Mouse (Mus musculus) neural tube, embryonic 12.5 days (tissue): Measurements from ENCODE around the gene Ntm. TPM values are rescaled to one million over a fixed set of nuclear protein-coding genes. Genes with fewer than 3 reads are reported as not detected.

Source experiments
- ATAC-seq: fragments of 200-750 bp; cut with Nextera tagmentation; 2 replicates; pipeline ENCODE4 v1.8.0; 2017; ENCODE audit warnings: low read depth, mild to moderate bottlenecking, moderate TSS enrichment, moderate library complexity; ENCODE audit not compliant: low FRiP score
- H3K27ac ChIP-seq: fragments of 300-500 bp; sonication (generic); 2 replicates; pipeline ENCODE4 v1.5.1; 2016
- H3K27me3 ChIP-seq: fragments of 300-500 bp; sonication (generic); replicated peaks from 2 replicates; pipeline ENCODE4 v1.6.1; 2016; ENCODE audit warnings: mild to moderate bottlenecking
- H3K36me3 ChIP-seq: fragments of 300-500 bp; sonication (generic); 2 replicates; pipeline ENCODE4 v1.6.1; 2016; ENCODE audit warnings: mild to moderate bottlenecking
- H3K4me1 ChIP-seq: fragments of 300-500 bp; sonication (generic); 2 replicates; pipeline ENCODE4 v1.6.1; 2016
- H3K4me2 ChIP-seq: fragments of 300-500 bp; sonication (generic); replicated peaks from 2 replicates; pipeline ENCODE4 v1.6.1; 2016; ENCODE audit warnings: mild to moderate bottlenecking
- H3K4me3 ChIP-seq: fragments of 300-500 bp; sonication (generic); 2 replicates; pipeline ENCODE4 v1.5.1; 2016
- H3K9ac ChIP-seq: fragments of 300-500 bp; sonication (generic); 2 replicates; pipeline ENCODE4 v1.6.1; 2016; ENCODE audit warnings: mild to moderate bottlenecking
- H3K9me3 ChIP-seq: fragments of 300-500 bp; sonication (generic); 2 replicates; pipeline ENCODE4 v1.6.1; 2016; ENCODE audit warnings: mild to moderate bottlenecking
- WGBS: fragments of 180-500 bp; shearing (Covaris S2); methylation state at CpG from one replicate; pipeline ENCODE4 v1.1.7; 2016; 5-methylcytosine and 5-hydroxymethylcytosine counted together
- polyA plus RNA-seq: library from polyadenylated mRNA; unstranded; fragments of >200 nt; fragmentation: Nextera tagmentation; extraction: Ambion mirVana; gene quantifications from 2 replicates; pipeline ENCODE4 v1.2.1, GENCODE M21; 2016

Ntm gene
- polyA plus RNA-seq, 1 experiment from 2014 or later, result 68.6 TPM

DNA sequence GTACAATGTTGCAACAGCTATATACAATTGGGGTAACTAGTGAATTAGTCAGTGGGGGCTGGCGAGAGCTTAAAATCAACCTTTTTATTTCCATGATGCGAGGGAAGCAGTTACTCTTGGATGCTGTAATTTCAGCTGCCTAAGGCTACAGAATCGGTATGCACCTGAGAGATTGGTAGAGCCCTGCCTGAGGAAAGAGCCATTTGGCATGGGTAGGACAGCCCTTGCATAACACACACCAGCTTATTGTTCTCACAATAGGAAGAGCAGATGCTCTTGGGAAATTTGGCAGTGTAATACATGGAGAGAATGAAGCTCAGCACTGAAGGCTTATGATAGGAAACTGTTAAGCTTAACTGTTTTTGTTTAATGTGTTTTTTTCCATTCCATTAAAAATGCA, 621.6 kb downstream of the Ntm start:
- WGBS, result 96% methylated on average over 3 of the region's 3 CpGs
- no peak for ATAC-seq
- H3K36me3 ChIP-seq, result no peaks in the 10 kb centered on the region
- no peak overlapping the region for H3K4me2 ChIP-seq
- H3K4me1 ChIP-seq, result no peaks in the 10 kb centered on the region
- no peaks in the 10 kb centered on the region for H3K27me3 ChIP-seq
- no peaks in the 10 kb centered on the region for H3K9me3 ChIP-seq
- H3K4me3 ChIP-seq, result no peak overlapping the region
- no peak overlapping the region for H3K27ac ChIP-seq
- no peak overlapping the region for H3K9ac ChIP-seq

DNA sequence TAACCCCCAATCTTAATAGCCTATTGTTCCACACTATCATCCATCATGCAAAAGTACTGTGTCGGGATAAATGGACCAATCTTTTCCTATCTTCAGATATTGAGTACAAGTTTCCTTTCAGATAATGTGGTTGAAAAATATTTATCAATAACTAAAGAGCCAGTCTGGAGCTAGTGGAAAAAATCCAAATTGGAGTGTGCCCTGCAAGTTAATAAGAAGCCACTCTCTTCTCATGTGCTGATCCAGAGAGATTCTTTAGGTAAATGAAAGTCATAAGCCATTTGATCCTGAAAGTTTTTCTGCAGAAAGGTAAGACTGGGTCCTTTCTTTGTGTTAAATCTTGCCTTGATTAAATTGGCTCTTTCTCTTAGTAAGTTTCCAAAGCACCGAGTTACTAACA, 627.3 kb downstream of the Ntm start:
- H3K9me3 ChIP-seq, result no peaks in the 10 kb centered on the region
- no peak overlapping the region for H3K4me2 ChIP-seq
- H3K27me3 ChIP-seq, result no peaks in the 10 kb centered on the region
- H3K4me3 ChIP-seq, result no peak overlapping the region
- no peak for ATAC-seq
- WGBS, result 89% methylated on average over 2 of the region's 2 CpGs
- no peak overlapping the region for H3K9ac ChIP-seq
- no peaks in the 10 kb centered on the region for H3K4me1 ChIP-seq
- H3K27ac ChIP-seq, result no peak overlapping the region
- H3K36me3 ChIP-seq, result no peaks in the 10 kb centered on the region

DNA sequence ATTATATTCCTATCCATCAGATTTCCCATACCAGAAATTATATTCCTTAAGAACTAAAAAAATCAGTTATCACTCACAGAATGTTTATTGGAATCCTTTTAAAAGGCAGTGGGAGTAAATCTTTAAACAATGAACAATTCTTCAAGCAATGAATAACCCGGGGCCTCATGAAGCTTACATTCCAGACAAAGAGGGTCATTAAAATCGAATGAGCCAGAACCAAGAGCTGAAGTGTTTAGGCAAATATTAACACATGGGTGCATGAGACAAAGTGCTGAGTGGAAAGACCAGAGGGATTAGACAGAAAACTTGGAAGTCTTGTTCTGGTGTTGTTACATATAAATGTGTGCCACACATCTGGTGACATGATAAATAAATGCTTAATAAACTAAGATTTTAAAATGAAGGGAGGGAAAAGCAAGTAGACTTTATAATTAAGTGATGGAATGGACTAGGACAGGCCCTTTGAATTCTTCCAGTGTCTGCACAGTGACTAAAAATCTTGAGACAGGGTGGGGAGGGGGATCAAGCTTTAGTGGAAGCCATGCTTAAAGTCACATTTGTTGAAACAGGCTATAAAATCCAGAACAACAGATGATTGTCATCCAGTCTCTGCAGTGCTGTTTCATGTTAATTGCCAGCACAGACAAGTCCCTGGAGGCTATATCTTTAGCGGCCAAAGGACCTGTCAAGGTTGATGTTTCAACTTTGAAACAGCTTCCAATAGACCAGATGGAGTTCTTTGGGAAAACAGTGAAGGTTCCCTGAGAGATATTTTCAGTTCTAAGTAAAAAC, 630.4 kb downstream of the Ntm start:
- Histone ChIP-seq H3K9me3 (no peaks in the 10 kb centered on the region), H3K27ac (no peak overlapping the region), H3K36me3 (no peaks in the 10 kb centered on the region), H3K27me3 (no peaks in the 10 kb centered on the region), H3K4me2 (no peak overlapping the region), H3K9ac (no peak overlapping the region), H3K4me1 (no peaks in the 10 kb centered on the region), H3K4me3 (no peak overlapping the region)
- 6% methylated on average over 3 of the region's 3 CpGs for WGBS
- ATAC-seq, result no peak

DNA sequence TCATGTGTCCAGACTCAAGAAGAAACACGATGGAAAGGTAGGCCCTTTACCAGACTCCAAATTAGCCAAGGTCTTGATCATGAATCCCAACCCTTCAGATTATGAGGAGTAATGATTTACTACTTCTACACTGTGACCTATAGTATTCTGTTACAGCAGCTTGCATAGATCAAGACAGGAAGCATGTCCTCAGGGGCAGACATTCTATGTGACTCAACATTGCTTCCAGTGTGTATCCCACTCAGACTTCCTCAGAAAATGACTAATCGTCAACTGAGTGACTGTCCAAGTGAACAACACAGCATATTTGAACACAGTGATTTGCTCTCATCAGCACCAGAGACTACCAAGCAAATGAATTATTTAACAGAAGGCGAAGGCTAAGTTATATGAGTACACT, 632.5 kb downstream of the Ntm start:
- WGBS, result 88% methylated on average over 3 of the region's 3 CpGs
- no peak for ATAC-seq
- H3K4me1 ChIP-seq, result no peaks in the 10 kb centered on the region
- no peak overlapping the region for H3K9ac ChIP-seq
- no peaks in the 10 kb centered on the region for H3K9me3 ChIP-seq
- no peaks in the 10 kb centered on the region for H3K27me3 ChIP-seq
- no peak overlapping the region for H3K27ac ChIP-seq
- no peak overlapping the region for H3K4me3 ChIP-seq
- H3K36me3 ChIP-seq, result no peaks in the 10 kb centered on the region
- no peak overlapping the region for H3K4me2 ChIP-seq

- Histone ChIP-seq H3K4me1 (no peaks in the 10 kb centered on the region), H3K4me2 (no peak overlapping the region), H3K9me3 (no peaks in the 10 kb centered on the region), H3K9ac (no peak overlapping the region), H3K27ac (no peak overlapping the region), H3K36me3 (no peaks in the 10 kb centered on the region), H3K4me3 (no peak overlapping the region), H3K27me3 (0 out of 2 replicates have a peak, but pooled peaks cover under 1% of the 10 kb centered on the region)
- ATAC-seq, result no peak
- 97% methylated on average over 3 of the region's 3 CpGs for WGBS
Observed at GRCm38 (mm10) chr9:29326283-29326682, 636.7 kb downstream of the Ntm start.

- Histone ChIP-seq H3K36me3 (no peaks in the 10 kb centered on the region), H3K4me2 (no peak overlapping the region), H3K4me1 (no peaks in the 10 kb centered on the region), H3K4me3 (no peak overlapping the region), H3K9me3 (no peaks in the 10 kb centered on the region), H3K27ac (no peak overlapping the region), H3K27me3 (0 out of 2 replicates have a peak, but pooled peaks cover 7% of the 10 kb centered on the region), H3K9ac (no peak overlapping the region)
- 88% methylated on average over 8 of the region's 8 CpGs for WGBS
- ATAC-seq, result no peak
Observed at GRCm38 (mm10) chr9:29325137-29325536, 637.8 kb downstream of the Ntm start.

DNA sequence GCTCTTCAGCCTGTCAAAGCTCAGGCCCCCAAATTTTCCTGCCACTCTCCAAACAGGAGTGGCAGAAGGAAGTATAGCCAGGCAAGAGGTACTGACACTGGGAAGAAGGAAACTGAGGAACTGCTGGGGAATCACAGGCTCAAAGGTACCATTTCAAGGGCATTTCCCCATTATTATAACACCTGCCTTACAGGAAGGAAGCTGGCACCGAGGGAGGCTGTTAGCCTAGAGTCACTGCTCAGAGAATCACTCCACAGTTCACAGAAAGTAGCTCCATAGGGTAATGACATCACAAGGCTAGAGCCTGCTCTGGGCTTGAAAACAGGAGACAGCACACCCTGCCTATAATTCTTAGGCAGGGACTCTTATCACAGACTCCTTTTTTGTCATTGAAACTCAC, 643.7 kb downstream of the Ntm start:
- no peak overlapping the region for H3K27ac ChIP-seq
- peaks cover 14% of the 10 kb centered on the region; the same call in 1 of the 2 replicates for H3K27me3 ChIP-seq
- no peaks in the 10 kb centered on the region for H3K36me3 ChIP-seq
- peaks cover 24% of the 10 kb centered on the region for H3K4me1 ChIP-seq
- no peaks in the 10 kb centered on the region for H3K9me3 ChIP-seq
- 22% methylated on average over 1 of the region's 1 CpGs for WGBS
- no peak overlapping the region for H3K9ac ChIP-seq
- ATAC-seq, result 0 out of 2 replicates have a peak, but pooled peaks have one; percentile 11
- H3K4me3 ChIP-seq, result no peak overlapping the region
- H3K4me2 ChIP-seq, result peak overlapping the region; percentile 25; the same call in 1 of the 2 replicates

DNA sequence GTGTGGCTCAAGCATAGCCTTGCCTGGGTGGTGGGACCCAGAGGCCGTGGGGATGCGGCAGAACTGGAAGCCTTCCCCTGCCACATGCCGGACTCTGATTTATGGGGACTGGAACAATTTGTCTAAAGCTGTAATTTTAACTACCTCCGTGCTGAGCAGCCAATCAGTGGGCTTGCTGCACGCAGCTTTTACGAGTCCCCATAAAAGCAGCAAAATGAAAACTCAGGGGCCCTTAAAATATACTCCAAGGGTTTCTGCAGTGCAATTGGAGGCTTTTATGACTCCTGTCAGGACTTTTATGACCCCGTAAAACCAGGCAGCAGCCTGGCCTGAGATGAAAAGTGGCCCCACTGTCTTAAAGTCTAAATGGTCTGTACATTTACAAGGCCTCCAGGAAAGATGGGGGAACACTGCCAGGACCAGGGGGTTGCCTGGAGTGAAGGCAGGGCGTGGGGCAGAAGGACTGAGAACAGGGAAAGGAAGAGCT, 644.2 kb downstream of the Ntm start:
- peak overlapping the region; percentile 25 for H3K4me2 ChIP-seq
- H3K27me3 ChIP-seq, result peaks cover 14% of the 10 kb centered on the region; the same call in 1 of the 2 replicates
- H3K36me3 ChIP-seq, result no peaks in the 10 kb centered on the region
- peak; percentile 54; the same call in 1 of the 2 replicates for ATAC-seq
- H3K4me3 ChIP-seq, result no peak overlapping the region
- WGBS, result 4% methylated on average over 8 of the region's 8 CpGs
- peaks cover 24% of the 10 kb centered on the region for H3K4me1 ChIP-seq
- H3K27ac ChIP-seq, result no peak overlapping the region
- no peak overlapping the region for H3K9ac ChIP-seq
- H3K9me3 ChIP-seq, result no peaks in the 10 kb centered on the region

DNA sequence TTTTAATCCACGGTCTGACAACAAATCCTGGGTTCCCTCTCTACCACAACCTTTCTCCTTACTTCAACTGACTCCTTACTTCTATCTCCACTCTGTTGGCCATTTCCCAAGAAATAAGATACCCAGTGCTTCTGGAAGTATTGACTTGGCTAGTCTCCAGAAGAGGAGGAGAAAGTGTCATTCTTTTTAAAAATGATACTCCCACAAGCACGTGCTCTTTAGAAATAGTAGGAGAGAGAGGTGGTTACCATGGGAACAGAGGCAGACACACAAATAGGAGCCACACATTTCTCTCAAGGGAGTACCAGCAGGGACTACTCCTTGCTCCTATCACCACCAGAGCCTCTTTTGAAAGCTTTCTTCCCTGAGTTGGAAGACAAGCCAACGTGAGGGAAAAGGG, 645.3 kb downstream of the Ntm start:
- Histone ChIP-seq H3K27me3 (peaks cover 14% of the 10 kb centered on the region; the same call in 1 of the 2 replicates), H3K4me1 (peaks cover 24% of the 10 kb centered on the region), H3K9me3 (no peaks in the 10 kb centered on the region), H3K9ac (no peak overlapping the region), H3K4me2 (0 out of 2 replicates have a peak overlapping the region, but pooled peaks have one; percentile 4), H3K27ac (no peak overlapping the region), H3K36me3 (no peaks in the 10 kb centered on the region), H3K4me3 (no peak overlapping the region)
- no peak for ATAC-seq
- 28% methylated on average over 3 of the region's 3 CpGs for WGBS

DNA sequence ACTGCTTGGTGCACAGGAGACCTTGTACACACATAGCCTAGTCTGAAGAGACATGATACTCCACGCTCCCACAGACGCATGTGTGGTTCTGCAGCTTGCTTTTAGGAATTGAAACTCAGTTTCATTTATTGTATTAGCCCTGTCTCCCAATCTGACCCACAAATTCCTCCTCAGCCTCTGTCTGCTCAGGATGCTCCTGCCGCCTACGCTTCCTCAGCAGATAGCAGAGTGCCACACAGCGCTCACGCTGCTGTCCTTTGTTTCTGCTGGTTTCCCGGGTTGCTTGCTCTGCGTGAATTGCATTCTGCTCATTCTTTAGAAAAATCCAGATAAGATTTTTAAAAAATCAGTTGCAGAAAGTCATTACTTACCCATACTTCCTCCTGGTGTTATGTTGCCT, 647.1 kb downstream of the Ntm start:
- Histone ChIP-seq H3K36me3 (no peaks in the 10 kb centered on the region), H3K9ac (no peak overlapping the region), H3K4me3 (no peak overlapping the region), H3K4me2 (no peak overlapping the region), H3K27me3 (peaks cover 10% of the 10 kb centered on the region; the same call in 1 of the 2 replicates), H3K9me3 (no peaks in the 10 kb centered on the region), H3K27ac (no peak overlapping the region), H3K4me1 (peaks cover 24% of the 10 kb centered on the region)
- ATAC-seq, result no peak
- WGBS, result 40% methylated on average over 8 of the region's 8 CpGs

DNA sequence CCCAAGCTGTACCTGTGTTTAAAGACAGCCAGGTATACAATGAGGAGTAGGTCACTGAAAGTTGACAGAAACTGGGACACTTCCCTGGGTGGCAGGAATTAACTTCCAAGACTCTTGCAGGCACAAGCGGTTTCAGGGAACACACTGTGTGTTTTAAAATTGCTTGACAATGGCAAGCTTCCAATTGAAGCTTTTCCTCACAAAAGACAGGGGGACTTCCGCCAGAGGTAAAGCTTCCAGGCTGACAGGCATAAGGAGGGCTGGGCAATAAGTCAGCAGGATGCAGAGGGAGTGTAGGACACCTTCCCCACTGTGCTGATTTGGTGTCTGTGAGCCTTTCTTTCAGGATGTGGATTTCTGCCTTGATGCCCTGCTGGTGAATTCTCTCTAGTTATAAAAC, 656.0 kb downstream of the Ntm start:
- Histone ChIP-seq H3K4me2 (no peak overlapping the region), H3K27ac (no peak overlapping the region), H3K9me3 (no peaks in the 10 kb centered on the region), H3K27me3 (0 out of 2 replicates have a peak, but pooled peaks cover 4% of the 10 kb centered on the region), H3K4me3 (no peak overlapping the region), H3K36me3 (no peaks in the 10 kb centered on the region), H3K4me1 (no peaks in the 10 kb centered on the region), H3K9ac (no peak overlapping the region)
- ATAC-seq, result no peak
- WGBS, result 7% methylated on average over 2 of the region's 2 CpGs

DNA sequence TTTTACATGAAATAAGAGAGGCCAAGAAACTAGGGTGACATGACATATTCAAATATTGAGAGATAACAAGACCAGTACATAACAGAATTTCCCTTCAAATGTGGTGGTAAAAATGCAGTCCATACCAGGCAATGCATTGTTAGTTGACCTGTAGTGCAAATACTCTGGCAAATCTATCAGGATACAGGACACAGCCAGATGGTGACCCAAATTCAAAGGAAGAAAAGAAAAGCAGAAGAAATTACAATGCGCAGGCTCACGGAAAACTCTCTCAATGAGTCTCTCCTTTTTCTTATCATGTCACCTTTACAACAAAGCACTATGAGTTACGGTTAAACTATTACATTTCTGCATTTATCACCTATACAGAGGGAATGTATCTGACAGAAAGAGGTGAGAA, 664.6 kb downstream of the Ntm start:
- H3K4me3 ChIP-seq, result no peak overlapping the region
- H3K4me2 ChIP-seq, result no peak overlapping the region
- WGBS, result 67% methylated on average over 3 of the region's 3 CpGs
- H3K9ac ChIP-seq, result no peak overlapping the region
- ATAC-seq, result no peak
- no peaks in the 10 kb centered on the region for H3K9me3 ChIP-seq
- H3K27me3 ChIP-seq, result no peaks in the 10 kb centered on the region
- H3K27ac ChIP-seq, result no peak overlapping the region
- H3K4me1 ChIP-seq, result no peaks in the 10 kb centered on the region
- no peaks in the 10 kb centered on the region for H3K36me3 ChIP-seq

DNA sequence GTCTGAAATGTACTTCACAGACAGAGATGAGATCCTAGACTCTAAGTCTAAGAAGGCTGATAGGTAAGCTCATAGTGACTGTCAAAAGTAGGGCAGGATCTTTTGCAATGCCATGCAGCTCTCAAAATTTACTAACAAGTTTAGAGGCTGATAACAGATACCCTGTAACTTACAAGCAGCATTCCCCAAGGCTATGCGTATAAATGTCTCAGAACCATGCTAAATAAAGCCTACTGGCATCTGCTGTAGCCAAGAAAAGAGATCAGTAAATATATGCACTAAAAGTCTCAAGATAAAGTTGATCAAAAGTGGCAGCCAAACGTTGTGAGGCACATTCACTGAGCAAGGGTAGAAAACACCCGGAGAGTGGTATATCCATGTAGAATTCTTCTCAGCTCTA, 666.2 kb downstream of the Ntm start:
- H3K27me3 ChIP-seq, result no peaks in the 10 kb centered on the region
- no peak overlapping the region for H3K4me2 ChIP-seq
- ATAC-seq, result no peak
- no peak overlapping the region for H3K9ac ChIP-seq
- H3K4me3 ChIP-seq, result no peak overlapping the region
- no peaks in the 10 kb centered on the region for H3K4me1 ChIP-seq
- H3K36me3 ChIP-seq, result no peaks in the 10 kb centered on the region
- no peak overlapping the region for H3K27ac ChIP-seq
- no peaks in the 10 kb centered on the region for H3K9me3 ChIP-seq
- 92% methylated on average over 3 of the region's 3 CpGs for WGBS
